Mouse (Mus musculus): ENCODE measurements around the gene Gfra4. TPM values are rescaled to one million over a fixed set of nuclear protein-coding genes. Genes with fewer than 3 reads are reported as not detected.
"Not testable (repeated sequence)": the region's sequence is repeated elsewhere in the genome, so short reads cannot be mapped to it uniquely, and the experiment has no call there.

The Gfra4 gene
- total and polyA plus RNA-seq, 2 experiments from 2014 or later, result 57.9 to 68.6 TPM

GRCm38 (mm10) chr2:131037226-131037990 is 5.5 kb downstream of the Gfra4 start:
- no peaks in the 10 kb centered on the region for H3K36me3 ChIP-seq (ENCODE audit: insufficient read depth, low read length)
- 70% methylated on average over 17 of the region's 17 CpGs for WGBS
- H3K27ac ChIP-seq (ENCODE audit: low read depth, low read length), result no peak overlapping the region
- peaks cover 2% of the 10 kb centered on the region; the same call in 1 of the 2 replicates for H3K4me1 ChIP-seq (ENCODE audit: insufficient read depth, low read length)
- H3K9ac ChIP-seq (replicated peaks; ENCODE audit: low read length, poor library complexity, severe bottlenecking), result no peak overlapping the region
- no peaks in the 10 kb centered on the region; the same call in 1 of the 2 replicates for H3K9me3 ChIP-seq (ENCODE audit: low read length)
- ATAC-seq (ENCODE audit: low FRiP score) (no peak), DNase-seq (ENCODE audit: low spot score) (peak; percentile 10)
- no peak for TF ChIP-seq CTCF (IDR thresholded peaks at IDR 0.05)
- H3K4me3 ChIP-seq (ENCODE audit: low read depth, low read length), result no peak overlapping the region
- H3K27me3 ChIP-seq (ENCODE audit: insufficient read depth, low read length), result no peaks in the 10 kb centered on the region
- no peak overlapping the region for H3K4me2 ChIP-seq (ENCODE audit: low read depth, low read length, poor library complexity, severe bottlenecking)

GRCm38 (mm10) chr2:131036757-131037156 is 6.1 kb downstream of the Gfra4 start:
- H3K9ac ChIP-seq (replicated peaks; ENCODE audit: low read length, poor library complexity, severe bottlenecking), result no peak overlapping the region
- no peak for TF ChIP-seq CTCF (IDR thresholded peaks at IDR 0.05)
- no peaks in the 10 kb centered on the region for H3K27me3 ChIP-seq (ENCODE audit: insufficient read depth, low read length)
- H3K36me3 ChIP-seq (ENCODE audit: insufficient read depth, low read length), result no peaks in the 10 kb centered on the region
- no peak overlapping the region for H3K4me2 ChIP-seq (ENCODE audit: low read depth, low read length, poor library complexity, severe bottlenecking)
- no peaks in the 10 kb centered on the region; the same call in 1 of the 2 replicates for H3K9me3 ChIP-seq (ENCODE audit: low read length)
- ATAC-seq (ENCODE audit: low FRiP score), result no peak
- no peak overlapping the region for H3K27ac ChIP-seq (ENCODE audit: low read depth, low read length)
- no peak overlapping the region for H3K4me3 ChIP-seq (ENCODE audit: low read depth, low read length)
- no peak for DNase-seq (ENCODE audit: low spot score)
- H3K4me1 ChIP-seq (ENCODE audit: insufficient read depth, low read length), result peaks cover 2% of the 10 kb centered on the region; the same call in 1 of the 2 replicates

- no peak for DNase-seq (ENCODE audit: low spot score)
- no peaks in the 10 kb centered on the region for H3K36me3 ChIP-seq (ENCODE audit: insufficient read depth, low read length)
- H3K4me3 ChIP-seq (ENCODE audit: low read depth, low read length), result no peak overlapping the region
- no peak overlapping the region for H3K9ac ChIP-seq (replicated peaks; ENCODE audit: low read length, poor library complexity, severe bottlenecking)
- ATAC-seq (ENCODE audit: low FRiP score), result no peak
- WGBS, result 87% methylated on average over 2 of the region's 2 CpGs
- H3K4me1 ChIP-seq (ENCODE audit: insufficient read depth, low read length), result peaks cover 2% of the 10 kb centered on the region; the same call in 1 of the 2 replicates
- no peak overlapping the region for H3K4me2 ChIP-seq (ENCODE audit: low read depth, low read length, poor library complexity, severe bottlenecking)
- no peak for TF ChIP-seq CTCF (IDR thresholded peaks at IDR 0.05)
- no peak overlapping the region for H3K27ac ChIP-seq (ENCODE audit: low read depth, low read length)
- H3K27me3 ChIP-seq (ENCODE audit: insufficient read depth, low read length), result no peaks in the 10 kb centered on the region
- no peaks in the 10 kb centered on the region; the same call in 1 of the 2 replicates for H3K9me3 ChIP-seq (ENCODE audit: low read length)
Measured at GRCm38 (mm10) chr2:131036343-131036742, 6.5 kb downstream of the Gfra4 start.

- WGBS, result 73% methylated on average over 1 of the region's 1 CpGs
- H3K27me3 ChIP-seq (ENCODE audit: insufficient read depth, low read length); H3K4me3 ChIP-seq (ENCODE audit: low read depth, low read length); H3K27ac ChIP-seq (ENCODE audit: low read depth, low read length); H3K4me1 ChIP-seq (ENCODE audit: insufficient read depth, low read length); DNase-seq (ENCODE audit: low spot score); H3K4me2 ChIP-seq (ENCODE audit: low read depth, low read length, poor library complexity, severe bottlenecking); ATAC-seq (ENCODE audit: low FRiP score); H3K9ac ChIP-seq (replicated peaks; ENCODE audit: low read length, poor library complexity, severe bottlenecking); H3K9me3 ChIP-seq (ENCODE audit: low read length): not testable (repeated sequence)
- peaks cover 11% of the 10 kb centered on the region for H3K36me3 ChIP-seq (ENCODE audit: insufficient read depth, low read length)
Measured at GRCm38 (mm10) chr2:131031406-131031805, 11.5 kb downstream of the Gfra4 start.

GRCm38 (mm10) chr2:131030998-131031397 is 11.9 kb downstream of the Gfra4 start:
- Histone ChIP-seq H3K4me2 (ENCODE audit: low read depth, low read length, poor library complexity, severe bottlenecking) (no peak overlapping the region), H3K4me3 (ENCODE audit: low read depth, low read length) (no peak overlapping the region), H3K9ac (replicated peaks; ENCODE audit: low read length, poor library complexity, severe bottlenecking) (no peak overlapping the region), H3K36me3 (ENCODE audit: insufficient read depth, low read length) (peaks cover 14% of the 10 kb centered on the region), H3K9me3 (ENCODE audit: low read length) (no peaks in the 10 kb centered on the region; the same call in 1 of the 2 replicates), H3K27ac (ENCODE audit: low read depth, low read length) (no peak overlapping the region), H3K27me3 (ENCODE audit: insufficient read depth, low read length) (no peaks in the 10 kb centered on the region), H3K4me1 (ENCODE audit: insufficient read depth, low read length) (no peaks in the 10 kb centered on the region)
- no peak for DNase-seq (ENCODE audit: low spot score)
- WGBS, result 84% methylated on average over 1 of the region's 1 CpGs
- no peak for ATAC-seq (ENCODE audit: low FRiP score)
- TF ChIP-seq CTCF (IDR thresholded peaks at IDR 0.05), result no peak

- peaks cover 19% of the 10 kb centered on the region for H3K36me3 ChIP-seq (ENCODE audit: insufficient read depth, low read length)
- no peaks in the 10 kb centered on the region for H3K27me3 ChIP-seq (ENCODE audit: insufficient read depth, low read length)
- H3K9ac ChIP-seq (replicated peaks; ENCODE audit: low read length, poor library complexity, severe bottlenecking), result no peak overlapping the region
- WGBS, result 96% methylated on average over 2 of the region's 2 CpGs
- H3K4me1 ChIP-seq (ENCODE audit: insufficient read depth, low read length), result no peaks in the 10 kb centered on the region
- no peak overlapping the region for H3K4me2 ChIP-seq (ENCODE audit: low read depth, low read length, poor library complexity, severe bottlenecking)
- H3K4me3 ChIP-seq (ENCODE audit: low read depth, low read length), result no peak overlapping the region
- no peaks in the 10 kb centered on the region; the same call in 1 of the 2 replicates for H3K9me3 ChIP-seq (ENCODE audit: low read length)
- DNase-seq (ENCODE audit: low spot score) (no peak), ATAC-seq (ENCODE audit: low FRiP score) (no peak)
- no peak for TF ChIP-seq CTCF (IDR thresholded peaks at IDR 0.05)
- H3K27ac ChIP-seq (ENCODE audit: low read depth, low read length), result no peak overlapping the region
Measured at GRCm38 (mm10) chr2:131030561-131030960, 12.3 kb downstream of the Gfra4 start.

Data from midbrain, postnatal 0 days (tissue).